Mouse (Mus musculus) kidney, postnatal 14 days (tissue): ENCODE results near the gene Arhgap9.

Experiments used
- DNase-seq: peaks from one replicate; pipeline ENCODE4 v3.0.0; 2022; ENCODE audit warnings: mixed read lengths

Gene Arhgap9

DNA sequence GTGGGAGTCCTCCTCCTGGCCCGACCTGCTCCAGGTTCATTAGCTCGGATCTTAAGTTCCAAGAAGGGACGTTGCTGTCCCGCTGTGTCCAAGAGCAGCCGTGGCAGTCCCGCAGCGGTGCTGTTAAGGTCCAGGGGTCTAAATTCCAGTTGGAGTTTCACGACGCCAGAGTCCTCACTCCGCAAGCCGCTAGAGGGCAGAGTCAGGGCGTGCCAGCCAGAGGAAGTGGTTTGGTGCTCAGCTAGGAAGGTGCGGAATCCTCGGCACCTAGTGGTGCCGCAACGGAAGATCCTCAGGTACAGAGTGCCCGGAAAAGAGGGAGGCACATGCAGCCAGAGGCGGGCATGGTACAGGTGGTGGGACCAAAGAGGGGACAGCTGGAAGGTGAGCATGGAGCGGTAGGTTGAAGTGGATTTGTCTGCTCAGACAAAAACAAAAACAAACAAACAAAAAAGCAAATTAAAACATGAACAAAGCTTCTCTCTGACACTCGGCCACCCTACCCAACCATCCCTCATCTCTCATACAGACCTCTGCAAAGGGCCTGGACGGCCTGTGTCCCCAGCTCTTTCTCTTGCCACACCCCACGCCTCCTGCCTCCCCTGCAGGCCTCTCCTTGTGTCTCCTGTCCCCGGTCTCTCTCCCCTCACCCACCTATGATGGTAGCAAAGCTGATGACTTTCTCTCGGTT lies 29.0 kb downstream of the Arhgap9 start:
- DNase-seq: peak; percentile 84

DNA sequence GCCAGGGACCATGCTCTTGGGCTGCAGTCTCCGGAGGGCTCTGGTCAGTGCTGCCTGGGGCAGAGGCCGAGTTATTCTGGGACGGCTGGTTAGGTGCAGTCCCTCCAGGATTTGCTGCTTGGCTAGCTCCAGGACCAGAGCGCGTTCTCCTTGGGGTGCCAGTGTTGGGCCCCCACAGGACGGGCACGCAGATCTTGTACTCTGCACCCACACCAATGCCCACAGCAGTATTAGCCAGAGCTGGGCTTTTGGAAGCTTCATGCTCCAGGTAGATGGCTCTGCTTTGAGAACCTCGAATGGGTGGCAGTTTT lies 29.5 kb downstream of the Arhgap9 start:
- DNase-seq: no peak

DNA sequence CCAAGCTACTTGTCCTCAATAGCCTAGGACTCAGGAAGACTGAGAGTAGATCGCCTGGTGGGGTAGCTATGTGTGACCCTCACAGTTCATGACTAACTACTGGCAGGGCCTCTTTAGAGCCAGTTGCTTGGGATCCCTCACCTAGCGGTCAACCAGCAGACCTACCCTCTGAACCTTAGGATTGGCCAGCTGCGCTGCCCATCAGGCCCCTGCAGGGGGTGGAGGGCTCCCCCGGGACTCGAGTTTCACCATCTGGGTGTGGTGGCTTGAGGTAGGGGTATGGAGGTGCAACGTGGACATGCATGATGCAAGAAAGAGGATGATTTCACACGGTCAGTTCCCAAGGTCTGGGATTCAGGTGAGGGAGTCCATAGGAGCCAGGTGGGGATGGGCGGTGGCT lies 30.0 kb downstream of the Arhgap9 start:
- no peak for DNase-seq

- DNase-seq: peak; percentile 28
These were observed 30.4 kb downstream of the Arhgap9 start for GRCm38 (mm10) chr10:127352187-127352586.

DNA sequence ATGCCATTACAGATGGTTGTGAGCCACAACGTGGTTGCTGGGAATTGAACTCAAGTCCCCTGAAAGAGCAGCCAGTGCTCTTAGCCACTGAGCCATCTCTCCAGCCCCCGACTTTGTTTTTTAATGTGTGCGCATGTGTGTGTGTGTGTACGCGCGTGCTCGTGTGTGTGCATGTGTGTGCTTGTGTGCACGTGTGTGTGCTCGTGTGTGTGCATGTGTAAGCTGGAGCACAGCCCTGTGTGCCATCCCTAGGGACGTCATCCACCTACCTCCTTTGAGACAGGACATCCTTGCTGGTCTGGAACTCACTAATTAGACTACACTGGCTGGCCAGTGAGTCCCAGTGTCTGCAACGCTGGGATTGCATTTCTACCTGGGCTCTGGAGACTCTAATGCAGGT lies 31.0 kb downstream of the Arhgap9 start:
- no peak for DNase-seq

DNA sequence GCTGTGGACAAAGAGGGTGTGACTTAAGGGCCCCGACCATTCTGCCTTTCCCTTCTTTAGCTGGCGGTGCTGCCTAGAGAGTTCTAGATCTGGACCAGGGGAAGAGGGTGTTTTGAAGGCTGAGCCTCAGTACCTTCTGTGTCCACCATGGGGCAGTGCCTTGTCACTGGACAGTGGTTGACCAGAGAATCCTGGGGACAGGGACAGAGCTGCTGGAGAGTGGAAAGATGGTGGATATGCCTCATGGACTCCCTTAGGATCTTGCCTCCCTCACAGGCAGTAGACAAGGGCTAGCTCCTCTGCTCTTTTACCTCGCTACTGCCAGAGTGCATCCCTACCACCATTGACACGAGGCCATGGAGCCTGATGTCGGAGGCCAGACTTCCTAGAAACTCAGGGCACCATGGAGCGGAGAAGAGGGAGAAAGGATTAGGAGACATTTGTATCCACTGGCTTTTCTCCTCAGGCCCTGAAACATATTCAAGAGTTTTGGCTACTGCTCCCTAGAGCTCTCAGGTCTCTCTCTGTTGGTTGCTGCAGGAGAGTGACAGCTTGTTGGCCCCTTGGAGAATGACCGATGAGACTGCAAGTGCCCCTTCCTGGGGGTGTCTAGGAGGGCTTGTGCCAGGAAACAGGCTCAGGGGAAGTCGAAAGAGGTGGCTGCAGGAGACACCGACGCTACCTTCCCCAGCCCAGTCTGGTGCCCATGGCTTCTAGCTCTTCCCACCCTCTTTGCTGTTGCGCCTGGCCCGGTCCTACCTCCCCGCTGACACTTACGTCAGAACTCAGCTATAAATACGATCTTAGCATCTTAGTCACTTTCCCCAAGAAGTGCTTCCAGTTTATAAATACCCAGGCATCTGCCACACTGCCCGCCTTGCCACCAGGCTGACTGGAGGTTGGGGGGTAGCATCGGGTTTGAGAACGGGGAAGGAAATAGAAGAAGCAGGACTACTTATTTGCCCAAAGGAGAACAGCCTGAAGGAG lies 32.4 kb downstream of the Arhgap9 start, which contains the start of gene Inhbe:
Gene Inhbe (minus strand): TSS at position 503 of the 987 bp plus-strand sequence.
- peak; percentile 29 for DNase-seq

GRCm38 (mm10) chr10:127355336-127355735 lies 33.6 kb downstream of the Arhgap9 start:
- DNase-seq: no peak

DNA sequence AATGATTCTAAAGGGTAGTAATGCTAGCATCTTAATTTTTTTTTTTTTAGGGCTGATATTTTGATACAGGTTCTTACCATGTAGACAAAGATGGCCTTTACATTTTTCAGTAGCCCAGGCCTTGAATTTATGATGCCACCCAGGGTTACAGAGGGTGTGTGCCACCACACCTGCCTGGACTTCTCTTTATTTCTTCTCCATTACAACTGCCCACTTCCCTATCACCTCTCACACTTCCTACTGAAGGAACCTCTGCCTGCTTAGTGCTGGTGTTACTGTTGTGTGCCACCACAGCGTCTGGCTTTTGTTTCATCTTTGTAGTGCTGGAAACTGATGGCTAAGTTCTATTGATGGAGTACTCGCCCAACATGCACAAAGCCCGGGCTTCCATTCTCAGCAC lies 39.0 kb downstream of the Arhgap9 start:
- DNase-seq: no peak

- no peak for DNase-seq
These were observed 45.4 kb downstream of the Arhgap9 start for GRCm38 (mm10) chr10:127367116-127367515.

- no peak for DNase-seq
These were observed 46.5 kb downstream of the Arhgap9 start for GRCm38 (mm10) chr10:127368273-127368672.

GRCm38 (mm10) chr10:127369834-127370820 lies 48.4 kb downstream of the Arhgap9 start, which contains the start of gene Inhbc:
Inhbc (minus strand) TSS chr10:127370431.
- peak; percentile 27 for DNase-seq

GRCm38 (mm10) chr10:127371023-127371422 lies 49.3 kb downstream of the Arhgap9 start:
- no peak for DNase-seq

DNA sequence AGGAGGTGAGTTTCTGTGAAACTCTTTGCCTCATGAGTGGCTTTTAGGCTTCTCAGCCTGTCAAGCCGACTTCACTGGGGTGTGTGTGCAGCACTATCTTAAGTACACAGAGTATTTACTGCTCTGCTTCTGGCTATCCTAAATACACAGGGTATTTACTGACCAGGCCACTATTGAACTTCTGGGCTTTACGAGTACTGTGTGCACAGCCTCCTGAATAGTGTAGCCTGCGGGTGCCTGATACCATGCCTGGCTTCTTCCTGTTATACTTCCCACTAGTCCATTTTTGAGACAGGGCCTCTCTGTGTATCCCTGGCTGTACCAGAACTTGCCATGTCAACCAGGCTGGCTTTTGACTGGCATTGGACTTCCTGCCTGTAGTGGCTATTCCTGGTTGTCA lies 55.9 kb downstream of the Arhgap9 start:
- DNase-seq: no peak
